Mouse (Mus musculus) midbrain, embryonic 11.5 days (tissue): ENCODE data around the gene Shroom1. TPM values are rescaled to one million over a fixed set of nuclear protein-coding genes. Genes with fewer than 3 reads are reported as not detected.
A peak's percentile ranks its signal among the peaks of the same experiment; 100 is the strongest.
"Not testable (repeated sequence)": the region's sequence is repeated elsewhere in the genome, so short reads cannot be mapped to it uniquely, and the experiment has no call there.

Experiments
- ATAC-seq: fragments of 200-750 bp; cut with Nextera tagmentation; 2 replicates; pipeline ENCODE4 v1.8.0; 2017; ENCODE audit warnings: moderate TSS enrichment, moderate library complexity; ENCODE audit not compliant: low FRiP score
- DNase-seq: peaks from one replicate; pipeline ENCODE4 v3.0.0; 2015; ENCODE audit warnings: low spot score; ENCODE audit errors: missing footprints
- H3K27ac ChIP-seq: fragments of 300-500 bp; sonication (generic); 2 replicates; pipeline ENCODE4 v1.5.1; 2014; ENCODE audit warnings: low read depth, low read length
- H3K27me3 ChIP-seq: fragments of 300-500 bp; sonication (generic); 2 replicates; pipeline ENCODE4 v1.6.1; 2014; ENCODE audit warnings: mild to moderate bottlenecking, low read length, moderate library complexity, mixed read lengths; ENCODE audit not compliant: control insufficient read depth, insufficient read depth
- H3K36me3 ChIP-seq: fragments of 300-500 bp; sonication (generic); 2 replicates; pipeline ENCODE4 v1.6.1; 2014; ENCODE audit warnings: mild to moderate bottlenecking, low read length, moderate library complexity, mixed read lengths; ENCODE audit not compliant: control insufficient read depth, insufficient read depth
- H3K4me1 ChIP-seq: fragments of 300-500 bp; sonication (generic); 2 replicates; pipeline ENCODE4 v1.6.1; 2014; ENCODE audit warnings: low read length; ENCODE audit not compliant: control insufficient read depth, insufficient read depth
- H3K4me2 ChIP-seq: fragments of 300-500 bp; sonication (generic); 2 replicates; pipeline ENCODE4 v1.6.1; 2014; ENCODE audit warnings: mild to moderate bottlenecking, moderate library complexity
- H3K4me3 ChIP-seq: fragments of 300-500 bp; sonication (generic); 2 replicates; pipeline ENCODE4 v1.5.1; 2014; ENCODE audit warnings: low read depth, low read length
- H3K9ac ChIP-seq: fragments of 300-500 bp; sonication (generic); 2 replicates; pipeline ENCODE4 v1.6.1; 2014; ENCODE audit warnings: low read length
- H3K9me3 ChIP-seq: fragments of 300-500 bp; sonication (generic); 2 replicates; pipeline ENCODE4 v1.6.1; 2016; ENCODE audit warnings: low read length; ENCODE audit not compliant: control insufficient read depth
- WGBS: fragments of 180-500 bp; shearing (Covaris S2); extraction: QIAGEN DNeasy Blood & Tissue Kit; methylation state at CpG from one replicate; pipeline ENCODE4 v1.1.7; 2014; 5-methylcytosine and 5-hydroxymethylcytosine counted together
- polyA plus RNA-seq: library from polyadenylated mRNA; unstranded; fragments of >200 nt; fragmentation: Nextera tagmentation; extraction: Ambion mirVana; gene quantifications from 2 replicates; pipeline ENCODE4 v1.2.1, GENCODE M21; 2014

Gene Shroom1
- 1.6 and 1.9 TPM in 2 replicates for polyA plus RNA-seq

GRCm38 (mm10) chr11:53456474-53457371, at the start of gene Shroom1, which contains the start of gene Gm10447:
Gene Shroom1, plus strand, starts transcription at chr11:53457205.
Gene Gm10447, minus strand, starts transcription at chr11:53457110.
- Histone ChIP-seq H3K27ac (no peak within 1 kb of the TSS), H3K9ac (peak within 1 kb of the TSS; percentile 62), H3K4me2 (peak within 1 kb of the TSS; percentile 83), H3K27me3 (peaks cover 27% of the 10 kb centered on the region), H3K36me3 (no peaks in the 10 kb centered on the region), H3K4me1 (0 out of 2 replicates have a peak, but pooled peaks cover 3% of the 10 kb centered on the region), H3K4me3 (peak within 1 kb of the TSS; percentile 43), H3K9me3 (no peaks in the 10 kb centered on the region)
- peak; percentile 75 for ATAC-seq
- WGBS = 6% methylated on average over 42 of the region's 42 CpGs
- peak; percentile 94 for DNase-seq

GRCm38 (mm10) chr11:53411738-53412137, 45.3 kb upstream of the Shroom1 start:
- H3K4me2 ChIP-seq = no peak overlapping the region
- H3K4me1 ChIP-seq = no peaks in the 10 kb centered on the region
- H3K4me3 ChIP-seq = no peak overlapping the region
- peaks cover 29% of the 10 kb centered on the region for H3K36me3 ChIP-seq
- H3K27ac ChIP-seq = no peak overlapping the region
- H3K9ac ChIP-seq = no peak overlapping the region
- ATAC-seq (no peak), DNase-seq (no peak)
- no peaks in the 10 kb centered on the region for H3K27me3 ChIP-seq
- H3K9me3 ChIP-seq = no peaks in the 10 kb centered on the region

DNA sequence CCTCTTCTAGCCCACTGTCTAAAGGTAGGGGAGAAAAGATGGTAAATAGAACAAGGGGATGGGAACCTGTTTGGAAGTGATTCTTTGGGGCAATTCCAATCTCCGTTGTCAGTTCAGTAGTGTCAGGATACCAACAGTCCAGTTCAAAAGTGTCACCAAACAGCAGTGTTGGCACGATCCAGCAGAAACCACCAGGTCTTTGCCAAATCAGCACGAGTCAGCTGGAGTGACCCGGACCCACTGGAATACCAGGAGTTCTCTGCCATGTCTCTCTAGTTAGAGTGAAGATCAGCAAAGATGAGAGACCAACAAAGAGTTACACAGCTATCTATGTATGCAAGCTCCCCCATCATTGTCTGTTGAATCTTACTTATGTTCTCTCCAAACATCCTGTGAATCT, 43.1 kb upstream of the Shroom1 start:
- Histone ChIP-seq H3K27ac (no peak overlapping the region), H3K27me3 (no peaks in the 10 kb centered on the region), H3K9ac (no peak overlapping the region), H3K4me3 (no peak overlapping the region), H3K36me3 (peaks cover 26% of the 10 kb centered on the region), H3K4me2 (no peak overlapping the region), H3K4me1 (no peaks in the 10 kb centered on the region), H3K9me3 (no peaks in the 10 kb centered on the region)
- DNase-seq (no peak), ATAC-seq (no peak)
- WGBS = 95% methylated on average over 4 of the region's 4 CpGs

- no peaks in the 10 kb centered on the region for H3K9me3 ChIP-seq
- DNase-seq (no peak), ATAC-seq (no peak)
- H3K27me3 ChIP-seq = no peaks in the 10 kb centered on the region
- no peak overlapping the region for H3K4me2 ChIP-seq
- H3K4me1 ChIP-seq = no peaks in the 10 kb centered on the region
- no peak overlapping the region for H3K4me3 ChIP-seq
- no peak overlapping the region for H3K27ac ChIP-seq
- H3K36me3 ChIP-seq = peaks cover 15% of the 10 kb centered on the region
- no peak overlapping the region for H3K9ac ChIP-seq
These were observed 39.0 kb upstream of the Shroom1 start for GRCm38 (mm10) chr11:53418048-53418447.

DNA sequence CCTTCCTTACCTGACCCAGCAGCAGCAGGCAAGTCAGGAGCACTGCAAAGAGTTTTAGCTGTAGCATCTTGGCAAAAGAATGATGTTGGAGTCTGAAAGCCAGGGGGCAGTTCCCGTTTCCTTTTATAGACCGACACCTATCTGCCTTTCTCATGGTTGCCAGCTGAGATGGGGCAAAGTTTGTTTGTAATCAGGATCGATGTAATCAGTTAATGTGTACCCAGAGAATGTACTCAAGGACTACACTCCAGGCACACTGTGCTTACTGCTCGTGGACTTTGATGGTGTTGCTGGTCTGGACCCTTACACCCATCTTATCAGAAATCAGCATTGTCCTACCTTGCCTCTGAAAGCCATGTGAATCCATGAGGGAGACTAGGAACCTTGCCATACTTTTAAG, 34.0 kb upstream of the Shroom1 start, which contains the start of gene Leap2:
Gene Leap2 (minus strand): TSS at position 135 of the 400 bp plus-strand sequence.
- H3K4me1 ChIP-seq = no peaks in the 10 kb centered on the region
- no peak within 1 kb of the TSS for H3K27ac ChIP-seq
- H3K4me2 ChIP-seq = no peak within 1 kb of the TSS
- H3K4me3 ChIP-seq = no peak within 1 kb of the TSS
- DNase-seq (no peak), ATAC-seq (no peak)
- WGBS = 92% methylated on average over 4 of the region's 4 CpGs
- no peaks in the 10 kb centered on the region for H3K9me3 ChIP-seq
- H3K9ac ChIP-seq = no peak within 1 kb of the TSS
- no peaks in the 10 kb centered on the region for H3K27me3 ChIP-seq
- no peaks in the 10 kb centered on the region for H3K36me3 ChIP-seq

GRCm38 (mm10) chr11:53424826-53425225, 32.2 kb upstream of the Shroom1 start:
- DNase-seq (no peak), ATAC-seq (no peak)
- 85% methylated on average over 2 of the region's 2 CpGs for WGBS
- Histone ChIP-seq H3K36me3 (no peaks in the 10 kb centered on the region), H3K27ac (no peak overlapping the region), H3K4me1 (peaks cover 5% of the 10 kb centered on the region), H3K9me3 (no peaks in the 10 kb centered on the region), H3K4me3 (no peak overlapping the region), H3K27me3 (no peaks in the 10 kb centered on the region), H3K9ac (no peak overlapping the region), H3K4me2 (no peak overlapping the region)

- peaks cover 7% of the 10 kb centered on the region for H3K4me1 ChIP-seq
- H3K4me3 ChIP-seq = no peak overlapping the region
- ATAC-seq (no peak), DNase-seq (no peak)
- H3K36me3 ChIP-seq = no peaks in the 10 kb centered on the region
- no peak overlapping the region for H3K4me2 ChIP-seq
- no peak overlapping the region for H3K27ac ChIP-seq
- WGBS = 88% methylated on average over 3 of the region's 3 CpGs
- no peaks in the 10 kb centered on the region for H3K27me3 ChIP-seq
- no peaks in the 10 kb centered on the region for H3K9me3 ChIP-seq
- H3K9ac ChIP-seq = no peak overlapping the region
These were observed 31.8 kb upstream of the Shroom1 start for GRCm38 (mm10) chr11:53425251-53425650.

- ATAC-seq = no peak
- Histone ChIP-seq H3K9ac (no peak overlapping the region), H3K4me2 (no peak overlapping the region), H3K9me3 (no peaks in the 10 kb centered on the region), H3K27me3 (no peaks in the 10 kb centered on the region), H3K4me3 (no peak overlapping the region), H3K4me1 (peaks cover 7% of the 10 kb centered on the region), H3K27ac (no peak overlapping the region), H3K36me3 (no peaks in the 10 kb centered on the region)
- WGBS = 88% methylated on average over 6 of the region's 6 CpGs
- DNase-seq = no peak
These were observed 31.2 kb upstream of the Shroom1 start for GRCm38 (mm10) chr11:53425711-53426255.

GRCm38 (mm10) chr11:53426914-53427313, 30.1 kb upstream of the Shroom1 start:
- not testable (repeated sequence) for DNase-seq, H3K4me3 ChIP-seq, H3K9me3 ChIP-seq, H3K9ac ChIP-seq, H3K27ac ChIP-seq, H3K4me1 ChIP-seq, H3K27me3 ChIP-seq, H3K4me2 ChIP-seq, ATAC-seq, H3K36me3 ChIP-seq
- WGBS = 88% methylated on average over 3 of the region's 3 CpGs
